Mouse (Mus musculus): ENCODE measurements around the gene Bmpr1b. TPM values are rescaled to one million over a fixed set of nuclear protein-coding genes. Genes with fewer than 3 reads are reported as not detected.
"Not testable (repeated sequence)": the region's sequence is repeated elsewhere in the genome, so short reads cannot be mapped to it uniquely, and the experiment has no call there.

Gene Bmpr1b
- 1 to 10 TPM in 2 of 4 experiments, under 1 TPM in 2; 0.49 to 1.2 (median 1.1) TPM for total RNA-seq (2022)

- peak; percentile 20 for DNase-seq
These were observed at the start of gene Bmpr1b for GRCm38 (mm10) chr3:142168863-142169521. Bmpr1b (minus strand) TSS chr3:142169425.

- no peak for DNase-seq
These were observed 43.6 kb upstream of the Bmpr1b start for GRCm38 (mm10) chr3:142212821-142213220.

- no peak for DNase-seq
These were observed 43.0 kb upstream of the Bmpr1b start for GRCm38 (mm10) chr3:142212186-142212585.

- DNase-seq = no peak
These were observed 40.8 kb upstream of the Bmpr1b start for GRCm38 (mm10) chr3:142209981-142210380.

GRCm38 (mm10) chr3:142209057-142209456 is 39.8 kb upstream of the Bmpr1b start:
- no peak for DNase-seq

GRCm38 (mm10) chr3:142207488-142207887 is 38.3 kb upstream of the Bmpr1b start:
- DNase-seq = no peak

- DNase-seq = no peak
These were observed 37.1 kb upstream of the Bmpr1b start for GRCm38 (mm10) chr3:142206316-142206715.

GRCm38 (mm10) chr3:142196142-142196541 is 26.9 kb upstream of the Bmpr1b start:
- DNase-seq = no peak

GRCm38 (mm10) chr3:142191627-142192026 is 22.4 kb upstream of the Bmpr1b start:
- DNase-seq = not testable (repeated sequence)

- no peak for DNase-seq
These were observed 17.3 kb upstream of the Bmpr1b start for GRCm38 (mm10) chr3:142186551-142186950.

GRCm38 (mm10) chr3:142173996-142174395 is 4.8 kb upstream of the Bmpr1b start:
- no peak for DNase-seq

- no peak for DNase-seq
These were observed 868 bp downstream of the Bmpr1b start for GRCm38 (mm10) chr3:142168251-142168862.

GRCm38 (mm10) chr3:142164981-142165380 is 4.2 kb downstream of the Bmpr1b start:
- no peak for DNase-seq

- no peak for DNase-seq
These were observed 5.3 kb downstream of the Bmpr1b start for GRCm38 (mm10) chr3:142163896-142164295.

GRCm38 (mm10) chr3:142161405-142161804 is 7.8 kb downstream of the Bmpr1b start:
- DNase-seq = no peak

GRCm38 (mm10) chr3:142151980-142152379 is 17.2 kb downstream of the Bmpr1b start:
- DNase-seq = no peak

GRCm38 (mm10) chr3:142138796-142139195 is 30.4 kb downstream of the Bmpr1b start:
- no peak for DNase-seq

- no peak for DNase-seq
These were observed 42.8 kb downstream of the Bmpr1b start for GRCm38 (mm10) chr3:142126379-142126778.

- DNase-seq = no peak
These were observed 43.7 kb downstream of the Bmpr1b start for GRCm38 (mm10) chr3:142125556-142125955.

- no peak for DNase-seq
These were observed 45.0 kb downstream of the Bmpr1b start for GRCm38 (mm10) chr3:142124255-142124654.

GRCm38 (mm10) chr3:142122376-142122775 is 46.8 kb downstream of the Bmpr1b start:
- DNase-seq = no peak

- no peak for DNase-seq
These were observed 48.4 kb downstream of the Bmpr1b start for GRCm38 (mm10) chr3:142120795-142121194.

GRCm38 (mm10) chr3:142114762-142115316 is 54.4 kb downstream of the Bmpr1b start:
- DNase-seq = no peak

- no peak for DNase-seq
These were observed 55.0 kb downstream of the Bmpr1b start for GRCm38 (mm10) chr3:142114190-142114589.

Data from adrenal gland, adult 8-10 months (tissue).